Mouse (Mus musculus) spleen, postnatal 36 days (tissue): ENCODE measurements around the gene Hs3st4.

Experiments
- DNase-seq, 2 experiments: peaks; one replicate each; pipeline ENCODE4 v3.0.0; 2022; ENCODE audit warnings: low spot score in 2 of 2, mixed read lengths in 1 of 2

The Hs3st4 gene

DNA sequence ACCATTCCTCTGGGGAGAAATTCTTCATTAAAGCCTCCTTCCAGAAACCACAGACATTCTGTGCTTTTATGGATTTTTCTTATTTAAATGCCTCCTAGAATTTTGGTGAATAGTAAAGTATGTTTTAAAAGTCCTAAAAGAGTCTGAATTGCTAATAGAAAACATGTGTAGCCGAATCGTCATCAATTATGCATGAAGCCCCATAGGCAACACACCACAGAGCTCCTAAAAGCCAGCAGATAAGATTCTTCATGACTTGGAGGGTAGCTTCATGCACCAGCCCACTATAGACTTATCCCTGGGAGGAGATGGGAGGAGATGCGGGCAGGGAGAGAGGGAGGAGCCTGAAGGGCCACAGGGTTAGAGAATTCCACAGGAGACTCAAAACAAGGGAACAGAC lies 358.8 kb downstream of the Hs3st4 start:
- no peak for DNase-seq

DNA sequence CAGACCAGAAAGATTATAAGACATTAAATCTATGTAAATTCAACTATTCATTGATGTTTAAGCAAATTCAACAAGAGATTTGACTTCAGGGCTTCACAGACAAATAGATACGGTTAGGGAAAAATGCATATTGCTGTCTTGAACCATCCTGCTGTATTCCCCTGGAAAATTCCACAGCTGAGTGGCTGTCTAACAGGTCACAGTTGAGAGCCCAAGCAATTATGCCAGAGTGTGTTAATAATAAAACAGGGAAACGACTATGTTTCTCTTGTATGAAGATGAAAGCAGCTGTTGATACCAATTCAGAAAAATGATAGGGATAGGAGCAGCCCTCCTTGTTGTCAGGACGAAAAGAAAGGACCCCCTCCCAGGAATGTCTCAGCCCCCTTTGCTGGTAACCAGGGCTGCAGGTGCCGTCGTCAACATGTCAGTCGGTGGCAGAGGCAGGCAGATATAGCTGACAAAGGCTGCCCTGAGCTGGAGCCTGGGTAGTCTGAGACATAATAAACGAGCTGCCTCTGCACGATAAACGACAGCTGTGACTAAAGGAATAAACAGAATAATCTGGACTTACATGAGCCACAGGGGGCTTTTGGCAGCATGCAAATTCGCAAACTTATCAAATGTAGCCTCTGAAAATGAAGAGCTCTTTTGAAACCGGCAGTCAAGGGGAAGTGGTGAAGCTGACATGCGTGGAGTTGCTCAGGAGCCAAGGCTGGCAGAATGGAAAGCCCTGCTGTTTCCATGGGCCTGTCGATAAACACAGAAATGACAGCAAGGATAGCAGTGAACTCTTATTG lies 364.7 kb downstream of the Hs3st4 start:
- DNase-seq: no peak

DNA sequence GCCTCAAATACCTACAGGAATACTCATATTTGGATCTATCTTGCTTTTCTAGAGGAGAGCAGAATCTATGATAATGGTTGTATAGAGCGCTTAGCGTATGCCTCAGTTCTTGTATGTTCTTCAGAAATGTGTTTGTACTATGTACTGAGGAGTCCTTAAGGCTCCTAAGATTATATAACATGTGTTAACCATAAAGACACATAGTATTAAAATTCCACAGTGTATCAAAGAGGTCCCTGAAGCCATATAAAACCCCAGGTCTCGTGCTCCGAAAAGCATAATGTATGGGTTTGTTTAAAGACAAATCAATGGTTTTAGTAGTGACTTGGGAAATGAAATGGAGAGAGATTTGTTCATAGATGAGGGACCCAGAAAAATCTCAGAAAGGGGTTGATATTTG lies 371.4 kb downstream of the Hs3st4 start:
- DNase-seq: no peak

DNA sequence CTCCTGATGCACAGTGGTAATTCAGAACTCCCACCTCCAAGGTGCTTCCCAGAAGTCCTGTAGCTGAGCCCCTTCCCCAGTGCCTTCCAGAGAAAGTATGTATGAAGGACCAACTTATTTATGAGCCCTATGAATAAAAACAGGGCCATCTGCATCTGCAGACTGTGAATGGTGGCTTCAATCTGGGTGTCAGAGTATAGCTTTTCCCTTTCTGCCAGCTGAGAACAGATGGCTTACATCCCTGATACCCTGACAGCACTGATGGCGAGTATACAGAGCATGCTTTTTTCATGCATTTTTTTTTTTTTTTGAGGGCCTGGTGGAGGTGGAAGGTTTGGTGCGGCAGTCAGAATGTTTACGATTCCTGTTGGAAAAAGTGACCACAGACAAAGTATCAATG lies 375.4 kb downstream of the Hs3st4 start:
- no peak for DNase-seq

DNA sequence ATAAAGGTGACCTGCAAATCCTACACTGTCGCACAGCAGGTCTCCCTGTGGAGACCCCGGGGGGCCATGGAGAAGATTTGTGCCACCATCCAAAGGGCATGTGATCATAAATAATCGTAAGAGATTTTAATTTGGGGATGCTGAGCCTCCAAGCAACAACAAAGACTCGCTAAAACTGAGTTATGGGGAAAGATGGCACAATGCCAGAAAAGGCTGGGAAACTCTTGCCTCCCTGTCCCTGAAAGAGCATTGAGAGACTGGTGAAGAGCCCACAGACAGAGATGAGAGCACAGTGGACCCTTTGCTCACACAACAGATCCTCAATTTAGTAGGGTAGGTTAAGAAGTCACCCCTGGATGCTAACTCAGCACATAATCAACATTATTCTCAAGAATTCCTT lies 377.2 kb downstream of the Hs3st4 start:
- DNase-seq: no peak

DNA sequence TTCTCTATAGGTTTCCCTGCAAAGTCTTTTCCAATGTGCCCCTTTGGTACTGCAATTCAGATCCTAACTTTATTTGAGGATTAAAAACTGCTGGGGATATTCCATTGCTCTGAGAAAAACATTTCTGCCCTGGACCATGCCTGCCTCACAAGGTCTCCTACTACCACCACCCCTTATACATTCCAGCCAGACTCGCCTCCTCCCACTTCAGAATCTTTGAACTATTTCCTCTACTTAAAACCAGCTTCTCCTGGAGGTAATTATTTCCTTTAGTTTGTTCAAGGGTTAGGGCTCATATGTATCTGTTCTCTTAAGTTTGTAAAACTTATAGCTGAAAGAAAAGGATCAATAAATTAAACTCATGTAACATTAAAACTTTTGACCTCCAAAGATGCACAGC lies 389.6 kb downstream of the Hs3st4 start:
- no peak for DNase-seq

DNA sequence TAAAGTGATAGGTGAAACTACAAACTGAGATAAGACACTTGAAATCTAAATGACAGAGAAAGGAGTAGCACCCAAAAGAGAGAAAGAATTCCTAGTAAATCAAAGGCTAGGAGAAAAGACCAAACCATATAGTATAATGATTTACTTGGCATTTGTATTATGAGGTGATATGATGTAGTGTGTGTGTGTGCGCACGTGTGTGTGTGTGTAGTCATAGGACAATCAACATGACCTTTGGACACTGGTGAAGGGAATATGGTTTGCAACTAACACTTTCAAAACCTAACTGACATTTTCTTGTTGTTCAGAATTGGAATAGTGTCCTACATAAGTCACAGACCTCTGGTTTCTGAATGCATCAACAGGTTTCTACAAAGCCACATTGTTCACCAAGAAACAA lies 390.0 kb downstream of the Hs3st4 start:
- no peak for DNase-seq

DNA sequence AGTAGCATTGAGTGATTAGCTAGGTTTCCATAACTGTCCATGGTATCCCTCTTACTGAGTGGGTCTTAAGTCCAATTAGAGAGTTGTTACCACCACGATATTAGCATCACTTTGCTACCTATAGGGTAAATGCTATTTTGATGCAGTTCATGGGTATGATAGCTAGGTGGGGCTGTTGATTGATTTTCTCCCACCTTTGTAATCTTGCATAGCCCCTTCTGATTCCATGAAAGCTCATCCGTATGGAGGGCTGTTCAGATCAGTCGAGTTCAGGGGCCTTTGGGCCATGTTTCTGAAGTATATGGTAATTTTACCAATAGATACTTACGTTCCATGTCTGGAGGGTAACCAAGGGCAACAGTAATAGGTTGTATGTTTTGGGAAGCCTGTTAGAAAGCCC lies 400.8 kb downstream of the Hs3st4 start:
- no peak for DNase-seq

DNA sequence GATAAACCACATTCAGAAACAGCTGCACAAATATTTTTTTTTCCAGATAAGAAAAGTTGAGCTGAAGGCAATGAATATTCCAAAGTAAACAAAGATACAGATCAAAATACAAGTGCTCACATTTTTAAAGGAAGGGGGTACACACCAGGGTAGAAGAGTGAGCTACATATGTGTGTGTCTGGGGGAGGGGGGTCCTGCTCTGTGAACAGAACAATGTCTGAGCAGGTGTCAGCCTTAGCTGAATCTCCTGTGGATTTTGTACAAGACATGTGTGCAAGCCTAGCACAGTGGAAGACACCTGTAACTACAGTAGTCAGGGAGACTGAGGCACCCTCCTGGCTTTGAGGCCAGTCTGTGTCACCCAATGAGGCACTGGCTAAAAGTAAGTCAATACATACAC lies 416.5 kb downstream of the Hs3st4 start:
- DNase-seq: no peak

DNA sequence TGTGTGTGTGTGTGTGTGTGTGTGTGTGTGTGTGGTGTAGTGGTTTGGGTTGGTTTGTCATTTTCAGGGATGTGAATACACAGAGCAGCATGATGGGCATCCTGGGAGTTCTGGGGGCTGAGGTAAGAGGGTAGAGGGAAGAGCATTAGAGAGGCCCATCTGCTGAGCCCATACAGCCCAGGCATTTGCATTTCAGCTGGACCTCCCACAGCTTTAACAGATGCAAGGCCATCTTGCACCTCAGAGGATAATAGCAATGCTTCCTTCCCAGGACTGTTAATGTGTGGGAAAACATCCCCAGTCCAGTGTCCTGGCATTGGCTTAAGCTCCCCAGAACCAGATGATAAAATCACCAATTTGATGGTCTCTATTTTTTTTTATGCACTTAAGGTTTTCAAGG lies 444.3 kb downstream of the Hs3st4 start:
- DNase-seq: no peak
